Mouse (Mus musculus): ENCODE results near the gene Slc7a5. TPM values are rescaled to one million over a fixed set of nuclear protein-coding genes. Genes with fewer than 3 reads are reported as not detected.

The Slc7a5 gene
- total RNA-seq, 1 experiment, result 173 TPM

DNA sequence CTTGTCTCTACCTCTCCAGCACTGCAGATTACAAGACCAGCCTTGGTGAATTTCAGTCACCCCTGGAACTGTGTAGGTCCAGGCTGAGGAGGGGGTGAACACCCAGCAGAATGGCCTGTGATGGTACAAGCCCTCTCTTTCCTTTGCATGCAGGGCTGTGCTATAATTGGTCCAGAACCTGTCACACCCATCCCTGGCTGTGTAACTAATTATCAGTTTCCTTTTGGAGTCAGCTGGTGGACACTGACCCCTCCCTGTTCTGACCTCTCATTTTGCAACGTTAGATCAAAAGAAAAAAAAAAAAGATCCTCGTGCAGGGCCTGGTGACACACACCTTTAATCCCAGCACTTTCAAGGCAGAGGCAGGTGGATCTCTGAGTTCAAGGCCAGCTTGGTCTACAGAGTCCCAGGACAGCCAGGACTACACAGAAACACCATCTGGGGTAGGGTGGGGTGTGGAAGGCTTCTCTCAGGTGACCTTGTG, 35.6 kb upstream of the Slc7a5 start:
- Histone ChIP-seq H3K4me3 (ENCODE audit: insufficient read depth in 1 of 2, low read depth in 1 of 2, low read length in 2 of 2, poor library complexity in 1 of 2, severe bottlenecking in 1 of 2) (no peak overlapping the region), H3K9me3 (ENCODE audit: control insufficient read depth, insufficient read depth, low read depth, low read length) (no peaks in the 10 kb centered on the region), H3K9ac (ENCODE audit: insufficient read depth, low read depth, low read length, poor library complexity, severe bottlenecking) (no peak overlapping the region), H3K4me1 (ENCODE audit: control insufficient read depth in 2 of 2, insufficient read depth in 2 of 2, low read length in 2 of 2, poor library complexity in 1 of 2) (peaks cover 0 to 10% of the 10 kb centered on the region in 2 experiments; a peak in 1 of 4 replicates), H3K27ac (ENCODE audit: insufficient read depth, low read depth, low read length, poor library complexity, severe bottlenecking) (no peak overlapping the region), H3K36me3 (ENCODE audit: control insufficient read depth, insufficient read depth, low read length, poor library complexity, severe bottlenecking) (no peaks in the 10 kb centered on the region)
- no peak for DNase-seq (ENCODE audit: low read depth, low spot score)
- in situ Hi-C loops (cut with MboI; ENCODE audit: low sequenced_read_pairs in 2 of 2, unreplicated experiment in 2 of 2), result no loop called here
- TF ChIP-seq CHD2 (IDR thresholded peaks at IDR 0.05; ENCODE audit: low read depth, low read length) (no peak), HCFC1 (IDR thresholded peaks at IDR 0.05; ENCODE audit: borderline replicate concordance, insufficient read depth, low read length) (no peak)

DNA sequence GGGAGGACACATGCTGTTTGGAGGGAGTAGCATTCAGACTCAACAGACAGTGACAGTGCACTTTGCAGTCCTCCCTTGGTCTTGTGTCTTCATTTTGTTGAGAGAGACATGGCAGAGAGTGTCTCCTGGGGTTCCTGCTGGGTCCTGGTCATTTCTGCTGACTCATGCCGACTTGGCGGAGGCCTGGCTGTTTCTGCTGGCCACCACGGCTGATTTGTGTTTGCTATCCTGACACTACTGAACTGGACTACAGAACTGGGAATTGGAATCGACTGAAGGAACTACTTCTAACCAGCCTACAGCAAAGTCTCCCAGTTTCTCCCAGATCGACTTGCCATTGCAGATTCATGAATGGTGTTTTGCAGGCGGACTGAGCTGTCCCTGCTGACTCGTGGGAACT, 31.2 kb upstream of the Slc7a5 start:
- in situ Hi-C loops (cut with MboI; ENCODE audit: low sequenced_read_pairs in 2 of 2, unreplicated experiment in 2 of 2), result loop anchor here in 1 of 2 experiments (10.0 kb wide), 1 partner anchor 94 kb away; no protein-coding TSS in a partner anchor
- Histone ChIP-seq H3K27ac (ENCODE audit: insufficient read depth, low read depth, low read length, poor library complexity, severe bottlenecking) (no peak overlapping the region), H3K4me3 (ENCODE audit: insufficient read depth in 1 of 2, low read depth in 1 of 2, low read length in 2 of 2, poor library complexity in 1 of 2, severe bottlenecking in 1 of 2) (no peak overlapping the region), H3K9ac (ENCODE audit: insufficient read depth, low read depth, low read length, poor library complexity, severe bottlenecking) (no peak overlapping the region), H3K9me3 (ENCODE audit: control insufficient read depth, insufficient read depth, low read depth, low read length) (no peaks in the 10 kb centered on the region), H3K36me3 (ENCODE audit: control insufficient read depth, insufficient read depth, low read length, poor library complexity, severe bottlenecking) (no peaks in the 10 kb centered on the region), H3K4me1 (ENCODE audit: control insufficient read depth in 2 of 2, insufficient read depth in 2 of 2, low read length in 2 of 2, poor library complexity in 1 of 2) (peaks cover 2 to 13% of the 10 kb centered on the region in 2 experiments; a peak in 2 of 4 replicates)
- no peak for DNase-seq (ENCODE audit: low read depth, low spot score)
- TF ChIP-seq CHD2 (IDR thresholded peaks at IDR 0.05; ENCODE audit: low read depth, low read length) (no peak), ZC3H11A (IDR thresholded peaks at IDR 0.05; ENCODE audit: borderline replicate concordance, low read depth, low read length) (no peak), HCFC1 (IDR thresholded peaks at IDR 0.05; ENCODE audit: borderline replicate concordance, insufficient read depth, low read length) (no peak), MAFK (IDR thresholded peaks at IDR 0.05; ENCODE audit: insufficient read depth, low read depth, low read length) (peak; percentile 90)

GRCm38 (mm10) chr8:121936391-121936790, 28.9 kb upstream of the Slc7a5 start:
- H3K4me1 ChIP-seq (ENCODE audit: control insufficient read depth in 2 of 2, insufficient read depth in 2 of 2, low read length in 2 of 2, poor library complexity in 1 of 2), result peaks cover 2 to 13% of the 10 kb centered on the region in 2 experiments; a peak in 2 of 4 replicates
- no peaks in the 10 kb centered on the region for H3K36me3 ChIP-seq (ENCODE audit: control insufficient read depth, insufficient read depth, low read length, poor library complexity, severe bottlenecking)
- H3K27ac ChIP-seq (ENCODE audit: insufficient read depth, low read depth, low read length, poor library complexity, severe bottlenecking), result no peak overlapping the region
- H3K9ac ChIP-seq (ENCODE audit: insufficient read depth, low read depth, low read length, poor library complexity, severe bottlenecking), result no peak overlapping the region
- DNase-seq (ENCODE audit: low read depth, low spot score), result no peak
- no peak overlapping the region for H3K4me3 ChIP-seq (ENCODE audit: insufficient read depth in 1 of 2, low read depth in 1 of 2, low read length in 2 of 2, poor library complexity in 1 of 2, severe bottlenecking in 1 of 2)
- in situ Hi-C loops (cut with MboI; ENCODE audit: low sequenced_read_pairs in 2 of 2, unreplicated experiment in 2 of 2), result loop anchor here in 1 of 2 experiments (10.0 kb wide), 1 partner anchor 92 kb away; no protein-coding TSS in a partner anchor
- no peaks in the 10 kb centered on the region for H3K9me3 ChIP-seq (ENCODE audit: control insufficient read depth, insufficient read depth, low read depth, low read length)
- TF ChIP-seq HCFC1 (IDR thresholded peaks at IDR 0.05; ENCODE audit: borderline replicate concordance, insufficient read depth, low read length) (no peak), ZNF384 (IDR thresholded peaks at IDR 0.05; ENCODE audit: low read depth, low read length) (no peak), ZC3H11A (IDR thresholded peaks at IDR 0.05; ENCODE audit: borderline replicate concordance, low read depth, low read length) (no peak), CHD2 (IDR thresholded peaks at IDR 0.05; ENCODE audit: low read depth, low read length) (no peak), MAFK (IDR thresholded peaks at IDR 0.05; ENCODE audit: insufficient read depth, low read depth, low read length) (no peak)

GRCm38 (mm10) chr8:121935341-121936294, 28.1 kb upstream of the Slc7a5 start:
- no peak for TF ChIP-seq ZNF384 (IDR thresholded peaks at IDR 0.05; ENCODE audit: low read depth, low read length)
- no peak for TF ChIP-seq MAFK (IDR thresholded peaks at IDR 0.05; ENCODE audit: insufficient read depth, low read depth, low read length)
- TF ChIP-seq CHD2 (IDR thresholded peaks at IDR 0.05; ENCODE audit: low read depth, low read length), result no peak
- no peak for TF ChIP-seq HCFC1 (IDR thresholded peaks at IDR 0.05; ENCODE audit: borderline replicate concordance, insufficient read depth, low read length)
- no peak for TF ChIP-seq ZC3H11A (IDR thresholded peaks at IDR 0.05; ENCODE audit: borderline replicate concordance, low read depth, low read length)
- Histone ChIP-seq H3K27ac (ENCODE audit: insufficient read depth, low read depth, low read length, poor library complexity, severe bottlenecking) (no peak overlapping the region), H3K4me1 (ENCODE audit: control insufficient read depth in 2 of 2, insufficient read depth in 2 of 2, low read length in 2 of 2, poor library complexity in 1 of 2) (peaks cover 2 to 13% of the 10 kb centered on the region in 2 experiments; a peak in 2 of 4 replicates), H3K36me3 (ENCODE audit: control insufficient read depth, insufficient read depth, low read length, poor library complexity, severe bottlenecking) (no peaks in the 10 kb centered on the region), H3K9me3 (ENCODE audit: control insufficient read depth, insufficient read depth, low read depth, low read length) (no peaks in the 10 kb centered on the region), H3K4me3 (ENCODE audit: insufficient read depth in 1 of 2, low read depth in 1 of 2, low read length in 2 of 2, poor library complexity in 1 of 2, severe bottlenecking in 1 of 2) (no peak overlapping the region; a peak in 1 of 4 replicates), H3K9ac (ENCODE audit: insufficient read depth, low read depth, low read length, poor library complexity, severe bottlenecking) (0 out of 2 replicates have a peak overlapping the region, but pooled peaks have one; percentile 39)
- no peak for DNase-seq (ENCODE audit: low read depth, low spot score)
- in situ Hi-C loops (cut with MboI; ENCODE audit: low sequenced_read_pairs in 2 of 2, unreplicated experiment in 2 of 2), result loop anchor here in 1 of 2 experiments (10.0 kb wide), 1 partner anchor 91 kb away; no protein-coding TSS in a partner anchor

Measured in ES-E14 (cell line).